Mouse (Mus musculus) heart, embryonic 16.5 days (tissue): ENCODE measurements around the gene Crybb1. TPM values are rescaled to one million over a fixed set of nuclear protein-coding genes. Genes with fewer than 3 reads are reported as not detected.

Source experiments
- polyA plus RNA-seq: library from polyadenylated mRNA; unstranded; fragments of >200 nt; fragmentation: Nextera tagmentation; extraction: Ambion mirVana; gene quantifications from 2 replicates; pipeline ENCODE4 v1.2.1, GENCODE M21; 2015

Crybb1 gene
- polyA plus RNA-seq, 1 experiment from 2014 or later: 1.5 TPM

Other genes starting within 250 kb of the Crybb1 start
- 1.6 and 2.0 TPM in 2 replicates for gene Cryba4, start 3.3 kb upstream of the Crybb1 start, polyA plus RNA-seq
- 51.0 and 53.0 TPM in 2 replicates for gene Tpst2, start 20.9 kb downstream of the Crybb1 start, polyA plus RNA-seq
- gene Tfip11, start 70.5 kb downstream of the Crybb1 start, polyA plus RNA-seq: 19.1 and 20.1 TPM in 2 replicates
- 23.5 and 24.7 TPM in 2 replicates for gene Srrd, start 87.2 kb downstream of the Crybb1 start, polyA plus RNA-seq
- gene Hps4, start 87.3 kb downstream of the Crybb1 start, polyA plus RNA-seq: 18.9 and 19.7 TPM in 2 replicates
- gene Gm6583, start 100.2 kb downstream of the Crybb1 start, polyA plus RNA-seq: 0.06 and 0.16 TPM in 2 replicates
- gene Asphd2, start 139.1 kb downstream of the Crybb1 start, polyA plus RNA-seq: 0.67 and 0.94 TPM in 2 replicates
- gene Gm6588, start 193.6 kb downstream of the Crybb1 start, polyA plus RNA-seq: not detected in 2 replicates